Mouse (Mus musculus) heart, adult 18-20 months (tissue): ENCODE measurements around the gene Duoxa2. TPM values are rescaled to one million over a fixed set of nuclear protein-coding genes. Genes with fewer than 3 reads are reported as not detected.

ENCODE experiments used
- total RNA-seq, 2 experiments: library from RNA; stranded (reverse); gene quantifications; 2 replicates each; pipeline ENCODE4 v1.2.3; 2021

The Duoxa2 gene
- total RNA-seq, 2 experiments from 2014 or later, result 0.18 TPM; not detected in 1

Other genes with a start within 250 kb of the Duoxa2 start
- gene Spg11, start 180.5 kb upstream of the Duoxa2 start, total RNA-seq, result 10 to 100 TPM; 10.7 to 13.1 TPM
- gene B2m, start 151.2 kb upstream of the Duoxa2 start, total RNA-seq, result 100 to 1,000 TPM; 297 to 515 TPM
- not detected for gene Trim69, start 138.2 kb upstream of the Duoxa2 start, total RNA-seq
- gene Patl2, start 112.7 kb upstream of the Duoxa2 start, total RNA-seq, result not detected
- not detected for gene Terb2, start 112.6 kb upstream of the Duoxa2 start, total RNA-seq
- gene Sord, start 64.2 kb upstream of the Duoxa2 start, total RNA-seq, result 100 to 1,000 TPM; 206 to 214 TPM
- under 1 TPM; 0.27 to 0.44 TPM for gene Duox2, start 451 bp upstream of the Duoxa2 start, total RNA-seq
- gene Duoxa1, start 14.8 kb downstream of the Duoxa2 start, total RNA-seq, result under 1 TPM in 1 of 2 experiments, not detected in 1; 0.25 TPM
- gene Duox1, start 16.8 kb downstream of the Duoxa2 start, total RNA-seq, result under 1 TPM; 0.17 to 0.28 TPM
- 1 to 10 TPM; 5.1 to 5.3 TPM for gene Shf, start 70.3 kb downstream of the Duoxa2 start, total RNA-seq
- gene Slc28a2, start 127.6 kb downstream of the Duoxa2 start, total RNA-seq, result 10 to 100 TPM; 19.7 to 26.3 TPM
- gene Gm14085, start 186.0 kb downstream of the Duoxa2 start, total RNA-seq, result under 1 TPM; 0.72 TPM